Mouse (Mus musculus) right cerebral cortex, postnatal 10 days (tissue): ENCODE data around the gene Hdc.

Experiments used
- DNase-seq, 2 experiments: peaks; one replicate each; pipeline ENCODE4 v3.0.0; 2021; ENCODE audit warnings: low spot score in 2 of 2

Gene Hdc

DNA sequence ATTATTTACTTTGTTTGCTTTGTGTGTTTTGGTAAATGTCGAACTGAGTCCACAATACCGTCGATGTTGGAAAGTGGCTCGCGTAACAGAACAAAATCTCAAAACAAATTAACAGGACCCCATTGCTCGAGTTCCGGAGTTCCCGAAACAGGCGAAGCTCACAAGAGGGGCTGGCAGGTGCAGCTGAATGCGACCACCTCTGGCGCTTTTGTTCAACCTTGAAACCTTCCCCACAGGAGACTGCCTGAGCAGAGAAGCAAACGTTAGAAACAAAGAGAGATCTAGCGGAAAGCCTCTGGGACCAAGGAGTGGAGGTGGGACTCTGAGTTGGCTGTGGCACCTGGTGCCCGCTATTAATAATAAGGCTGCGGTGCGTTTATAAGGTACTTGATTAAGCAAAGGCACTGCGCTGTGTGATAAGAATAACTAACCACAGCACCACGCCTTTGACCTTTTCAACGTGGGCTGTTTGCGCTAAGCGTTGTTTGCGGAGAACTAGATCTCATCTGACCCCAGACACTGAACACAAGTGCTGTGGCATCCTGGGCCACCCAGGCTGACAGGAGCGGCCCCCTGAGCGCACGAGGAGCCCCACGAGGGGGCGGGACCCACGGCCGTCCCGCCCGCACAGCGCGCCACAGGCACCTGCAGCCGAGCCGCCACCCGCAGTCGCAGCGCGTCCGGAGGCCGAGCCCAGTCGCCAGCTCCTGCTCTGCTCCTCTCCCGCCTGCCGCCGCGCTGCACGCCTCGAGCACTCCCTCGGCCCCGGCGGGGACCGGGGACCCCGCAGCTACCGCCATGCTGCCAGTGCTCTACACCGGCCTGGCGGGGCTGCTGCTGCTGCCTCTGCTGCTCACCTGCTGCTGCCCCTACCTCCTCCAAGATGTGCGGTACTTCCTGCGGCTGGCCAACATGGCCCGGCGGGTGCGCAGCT lies 66.5 kb downstream of the Hdc start, which contains the start of gene Slc27a2:
TSS of gene Slc27a2 (plus strand) at position 51 of the 934 bp plus-strand sequence.
- peak in 1 of 2 experiments; percentile 30 for DNase-seq

DNA sequence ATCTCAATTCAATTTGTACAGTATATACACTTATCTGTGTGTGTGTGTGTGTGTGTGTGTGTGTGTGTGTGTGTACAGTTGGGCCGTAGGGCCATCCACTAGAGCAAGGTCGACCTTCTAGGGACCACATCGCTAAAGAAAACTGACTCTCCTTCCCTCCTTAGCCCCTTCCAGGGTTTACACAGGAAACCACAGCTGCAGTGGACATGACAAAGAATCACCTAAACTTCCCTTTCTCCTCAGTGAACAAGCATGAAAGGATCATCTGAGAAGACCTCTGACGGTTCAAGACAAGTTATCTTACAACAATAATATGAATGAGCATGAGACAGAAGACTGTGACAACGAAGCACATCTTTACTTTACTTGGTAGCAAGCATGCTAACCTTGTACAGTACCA lies 67.2 kb downstream of the Hdc start:
- DNase-seq: no peak

GRCm38 (mm10) chr2:126551244-126551890 lies 67.7 kb downstream of the Hdc start:
- no peak for DNase-seq

DNA sequence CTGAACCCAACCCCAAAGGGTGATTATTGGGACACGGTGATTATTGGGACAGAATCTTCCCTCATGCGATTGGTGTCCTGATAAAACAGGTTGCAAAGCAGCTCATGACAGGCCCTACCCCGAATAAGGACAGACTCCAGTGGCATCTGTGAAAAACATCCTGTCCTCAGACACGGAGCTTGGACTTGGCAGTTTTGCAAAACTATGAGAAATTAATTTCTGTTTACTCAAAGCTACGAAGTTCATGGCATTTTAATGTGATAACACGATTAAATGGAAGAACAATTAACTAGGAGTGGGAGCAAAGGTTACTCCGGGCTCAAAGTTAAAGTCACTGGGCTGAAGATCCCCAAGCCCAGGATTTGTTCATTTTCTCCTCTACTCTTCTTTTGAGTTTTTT lies 69.4 kb downstream of the Hdc start:
- DNase-seq: no peak

DNA sequence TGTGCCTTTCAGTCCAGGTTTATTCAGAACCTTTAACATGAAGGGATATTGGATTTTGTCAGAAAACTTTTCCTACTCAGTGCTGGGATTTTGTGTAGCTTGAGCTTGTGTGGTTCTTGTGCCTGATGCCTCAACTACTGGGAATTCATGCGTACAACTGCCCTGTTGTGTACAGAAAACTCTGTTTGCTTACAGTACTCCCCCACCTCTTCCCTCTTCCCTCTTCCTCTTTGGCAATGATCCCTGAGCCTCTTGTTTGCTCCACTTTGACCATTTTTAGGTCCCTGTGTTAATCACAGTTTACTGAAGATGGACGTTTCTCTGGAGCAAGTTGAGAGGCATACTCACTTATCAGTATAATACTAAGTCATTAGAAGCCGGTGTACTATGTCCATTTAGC lies 72.7 kb downstream of the Hdc start:
- no peak for DNase-seq

GRCm38 (mm10) chr2:126545297-126545696 lies 73.8 kb downstream of the Hdc start:
- no peak for DNase-seq
